Mouse (Mus musculus) left cerebral cortex, adult 11 months (tissue): ENCODE measurements at regions not wholly inside any gene's neighbourhood (a gene's known extent, or its start where the extent isn't known, plus 50 kb on each side); places are given as distances from the start of the nearest gene placed in this dataset.
A peak's percentile ranks its signal among the peaks of the same experiment; 100 is the strongest.
"Not testable (repeated sequence)": the region's sequence is repeated elsewhere in the genome, so short reads cannot be mapped to it uniquely, and the experiment has no call there.

Experiments
- DNase-seq: peaks from one replicate; pipeline ENCODE4 v3.0.0; 2022; ENCODE audit warnings: low spot score

GRCm38 (mm10) chr12:49084505-49084904, 298.0 kb upstream of the Foxg1 start:
- no peak for DNase-seq

- no peak for DNase-seq
Observed at GRCm38 (mm10) chr12:49086076-49086475, 296.4 kb upstream of the Foxg1 start.

- DNase-seq = no peak
Observed at GRCm38 (mm10) chr12:49090177-49090576, 292.3 kb upstream of the Foxg1 start.

GRCm38 (mm10) chr12:49105931-49106330, 276.5 kb upstream of the Foxg1 start:
- no peak for DNase-seq

GRCm38 (mm10) chr12:49106399-49107382, 275.8 kb upstream of the Foxg1 start:
- DNase-seq = peak; percentile 25

- DNase-seq = no peak
Observed at GRCm38 (mm10) chr12:49107415-49108148, 274.9 kb upstream of the Foxg1 start.

GRCm38 (mm10) chr12:49131093-49131492, 251.4 kb upstream of the Foxg1 start:
- DNase-seq = not testable (repeated sequence)

- peak; percentile 4 for DNase-seq
Observed at GRCm38 (mm10) chr12:49170097-49170496, 212.4 kb upstream of the Foxg1 start.

GRCm38 (mm10) chr12:49171014-49171677, 211.3 kb upstream of the Foxg1 start:
- DNase-seq = no peak

- no peak for DNase-seq
Observed at GRCm38 (mm10) chr12:49191348-49191747, 191.1 kb upstream of the Foxg1 start.

GRCm38 (mm10) chr12:49233524-49234306, 148.7 kb upstream of the Foxg1 start:
- DNase-seq = no peak
